Mouse (Mus musculus) cerebellum, adult (tissue): ENCODE data around the gene Sh3rf3.

Experiments used
- ATAC-seq: cut with Nextera tagmentation; 2 replicates; pipeline ENCODE4 v1.9.2; 2017; ENCODE audit warnings: mild to moderate bottlenecking, moderate library complexity, mixed read lengths; ENCODE audit not compliant: insufficient number of reproducible peaks, low FRiP score, low TSS enrichment

The Sh3rf3 gene

GRCm38 (mm10) chr10:58848536-58848935, 35.4 kb downstream of the Sh3rf3 start:
- no peak for ATAC-seq

GRCm38 (mm10) chr10:58854548-58855198, 41.5 kb downstream of the Sh3rf3 start:
- ATAC-seq = no peak

- no peak for ATAC-seq
Measured at GRCm38 (mm10) chr10:58855199-58855751, 42.1 kb downstream of the Sh3rf3 start.

GRCm38 (mm10) chr10:58855814-58856213, 42.7 kb downstream of the Sh3rf3 start:
- ATAC-seq = no peak

GRCm38 (mm10) chr10:58856742-58857141, 43.6 kb downstream of the Sh3rf3 start:
- ATAC-seq = no peak

- no peak for ATAC-seq
Measured at GRCm38 (mm10) chr10:58864735-58865134, 51.6 kb downstream of the Sh3rf3 start.

- no peak for ATAC-seq
Measured at GRCm38 (mm10) chr10:58867536-58867935, 54.4 kb downstream of the Sh3rf3 start.

GRCm38 (mm10) chr10:58869836-58870235, 56.7 kb downstream of the Sh3rf3 start:
- no peak for ATAC-seq

GRCm38 (mm10) chr10:58871149-58871820, 58.1 kb downstream of the Sh3rf3 start:
- no peak for ATAC-seq

GRCm38 (mm10) chr10:58871821-58872577, 58.8 kb downstream of the Sh3rf3 start:
- ATAC-seq = no peak

GRCm38 (mm10) chr10:58877835-58878234, 64.7 kb downstream of the Sh3rf3 start:
- no peak for ATAC-seq

- no peak for ATAC-seq
Measured at GRCm38 (mm10) chr10:58878636-58879035, 65.5 kb downstream of the Sh3rf3 start.

GRCm38 (mm10) chr10:58882741-58883140, 69.6 kb downstream of the Sh3rf3 start:
- no peak for ATAC-seq

GRCm38 (mm10) chr10:58885351-58885750, 72.2 kb downstream of the Sh3rf3 start:
- no peak for ATAC-seq

- ATAC-seq = no peak
Measured at GRCm38 (mm10) chr10:58885816-58886215, 72.7 kb downstream of the Sh3rf3 start.

- ATAC-seq = no peak
Measured at GRCm38 (mm10) chr10:58890671-58891439, 77.7 kb downstream of the Sh3rf3 start.

- no peak for ATAC-seq
Measured at GRCm38 (mm10) chr10:58895431-58895830, 82.3 kb downstream of the Sh3rf3 start.

GRCm38 (mm10) chr10:58897009-58897543, 83.9 kb downstream of the Sh3rf3 start:
- no peak for ATAC-seq

GRCm38 (mm10) chr10:58905253-58905652, 92.1 kb downstream of the Sh3rf3 start:
- ATAC-seq = no peak

GRCm38 (mm10) chr10:58907001-58907443, 93.9 kb downstream of the Sh3rf3 start:
- ATAC-seq = no peak
